Mouse (Mus musculus) neutrophil, adult 5-6 weeks (primary cell): ENCODE measurements around the gene Npc2. TPM values are rescaled to one million over a fixed set of nuclear protein-coding genes. Genes with fewer than 3 reads are reported as not detected.
A peak's percentile ranks its signal among the peaks of the same experiment; 100 is the strongest.

Experiments
- ATAC-seq: fragments of 151-379, 151-347 bp; 2 replicates; pipeline ENCODE4 v1.8.0; 2017; ENCODE audit warnings: mild to moderate bottlenecking, moderate TSS enrichment; ENCODE audit not compliant: insufficient number of reproducible peaks, poor library complexity, low FRiP score, severe bottlenecking; ENCODE audit errors: extremely low read depth
- total RNA-seq: library from RNA; stranded (forward); fragments of 200-1000 nt; gene quantifications from 2 replicates; pipeline ENCODE4 v1.2.3, GENCODE M21; 2017

The Npc2 gene
- 49.1 and 54.0 TPM in 2 replicates for total RNA-seq

DNA sequence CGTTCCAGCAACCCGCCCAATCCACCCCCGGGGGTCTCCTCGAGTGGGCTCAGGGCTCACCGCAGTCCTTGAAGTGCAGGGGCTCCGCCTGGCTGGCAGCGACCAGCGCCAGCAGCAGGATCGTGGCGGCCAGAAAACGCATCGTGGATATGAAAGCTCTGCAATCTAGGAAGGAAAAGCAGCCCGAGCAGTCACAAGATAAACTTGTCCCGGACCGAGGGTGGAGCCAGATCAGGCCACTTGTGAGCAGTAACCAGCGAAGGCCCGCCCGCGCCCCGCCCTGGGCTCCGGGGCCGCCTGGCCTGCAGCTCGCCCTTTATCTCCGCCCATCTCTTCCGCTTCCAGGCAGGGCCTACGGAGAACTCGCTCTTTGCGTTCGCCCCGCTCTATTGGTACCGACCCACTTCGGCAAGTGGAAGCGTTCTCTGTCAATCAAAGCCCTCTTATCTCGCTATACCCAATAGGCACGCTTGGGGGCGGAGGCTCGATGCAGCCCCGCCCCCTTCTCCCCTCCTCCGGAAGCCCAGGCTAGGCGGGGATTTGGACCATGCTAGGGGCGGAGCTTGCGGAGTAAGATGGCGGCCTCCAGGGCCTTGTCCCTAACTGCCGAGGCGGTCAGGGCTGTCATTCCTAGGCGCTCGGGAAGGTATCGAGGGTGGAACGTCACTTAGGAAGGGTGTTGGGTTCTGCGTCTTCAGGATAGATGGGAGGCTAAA lies at the start of gene Npc2, which contains the start of gene Isca2:
Gene Npc2, minus strand, starts transcription at position 427 of the 716 bp plus-strand sequence.
Gene Isca2, plus strand, starts transcription at position 526 of the 716 bp plus-strand sequence.
- peak; percentile 97 for ATAC-seq

DNA sequence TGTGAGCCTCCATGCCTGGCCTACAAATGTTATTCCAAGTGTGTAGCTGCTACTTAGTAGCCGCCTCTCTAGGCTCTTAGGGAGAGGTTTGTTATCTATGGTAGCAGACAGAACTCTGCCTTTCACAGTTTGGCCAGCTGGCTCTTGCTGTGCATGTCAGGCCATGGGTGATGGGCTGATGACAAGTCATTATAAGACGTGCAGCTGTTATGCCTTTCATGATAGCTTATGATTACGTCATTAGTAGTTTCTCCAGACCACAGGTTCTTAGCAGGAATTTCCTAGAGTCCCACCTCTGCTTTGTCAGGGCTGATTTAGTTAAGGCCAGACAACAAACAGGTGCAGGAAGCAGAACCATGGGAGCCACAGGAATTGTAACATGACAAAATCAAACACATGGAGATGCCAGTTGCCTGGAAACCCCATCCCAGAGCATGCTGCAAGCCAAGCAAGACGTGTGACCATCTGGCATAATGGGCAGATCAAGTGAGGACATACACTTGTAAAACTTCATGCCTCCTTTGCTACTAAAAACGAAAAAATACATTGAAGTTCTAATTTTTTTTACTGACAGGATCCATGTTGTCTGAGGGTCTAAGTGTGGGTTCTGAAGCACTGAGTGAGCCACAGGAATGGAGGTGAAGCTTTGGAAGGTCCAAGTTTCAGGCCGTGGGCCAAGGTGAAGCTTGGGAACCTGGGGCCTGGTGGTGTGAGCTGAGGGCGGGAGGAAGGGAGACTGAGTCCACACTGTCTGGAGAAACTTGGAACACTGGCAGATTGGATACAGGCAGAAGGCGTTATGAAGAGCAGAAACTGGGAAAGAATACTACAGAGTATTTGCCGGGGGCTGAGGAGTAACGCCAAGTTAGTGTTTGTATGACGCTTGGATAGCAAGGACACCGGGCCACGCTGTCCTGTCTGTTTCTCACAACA lies 46.5 kb upstream of the Npc2 start:
- ATAC-seq, result no peak

DNA sequence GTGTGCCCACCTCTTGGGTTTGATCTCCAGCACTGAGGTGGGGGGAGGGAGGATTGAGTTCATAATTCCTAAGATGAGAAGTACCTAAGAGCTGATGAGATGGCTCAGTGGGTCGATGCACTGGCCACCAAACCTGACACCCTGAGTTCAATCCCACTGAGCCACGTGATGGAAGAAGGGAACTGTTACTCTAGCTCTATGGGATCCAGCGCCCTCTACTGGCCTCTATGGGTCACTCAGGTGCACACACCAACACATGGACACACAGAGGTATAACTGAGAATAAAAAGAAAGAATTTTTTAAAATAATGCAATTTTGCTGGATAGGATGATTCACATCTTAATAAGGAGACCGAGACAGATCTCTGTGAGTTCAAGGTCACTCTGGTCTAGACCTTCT lies 45.5 kb upstream of the Npc2 start:
- no peak for ATAC-seq

DNA sequence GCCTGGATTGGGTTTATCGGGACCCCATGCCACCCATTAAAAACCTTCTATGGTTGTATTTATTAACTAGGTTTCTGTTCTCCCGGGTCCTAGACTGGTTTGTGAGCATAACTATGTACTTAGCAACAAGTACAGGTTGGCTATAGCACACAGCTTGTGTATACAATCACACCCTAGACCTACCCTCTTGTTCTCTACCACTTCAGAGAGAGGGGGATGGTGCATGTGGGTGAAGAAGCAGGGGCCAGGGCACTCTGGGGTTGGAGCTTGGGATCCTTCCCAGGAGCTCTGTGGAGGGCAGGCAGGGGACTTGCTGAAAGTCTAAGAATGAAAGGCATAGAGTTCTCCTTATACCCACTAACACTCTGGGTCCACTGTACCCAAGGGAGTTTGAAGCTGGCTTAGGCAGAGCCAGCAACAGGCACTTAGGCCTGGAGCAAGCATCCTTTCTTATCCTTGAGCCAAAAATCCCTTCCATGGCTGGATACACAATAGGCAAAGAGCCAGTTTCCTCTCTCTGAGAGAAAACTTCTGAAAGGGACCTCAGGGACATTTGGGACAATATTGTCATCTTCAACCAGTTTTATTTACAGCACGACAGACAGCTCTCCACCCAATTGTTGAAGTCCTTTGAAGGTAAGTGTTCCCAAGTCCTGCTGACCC lies 41.8 kb upstream of the Npc2 start:
- no peak for ATAC-seq

DNA sequence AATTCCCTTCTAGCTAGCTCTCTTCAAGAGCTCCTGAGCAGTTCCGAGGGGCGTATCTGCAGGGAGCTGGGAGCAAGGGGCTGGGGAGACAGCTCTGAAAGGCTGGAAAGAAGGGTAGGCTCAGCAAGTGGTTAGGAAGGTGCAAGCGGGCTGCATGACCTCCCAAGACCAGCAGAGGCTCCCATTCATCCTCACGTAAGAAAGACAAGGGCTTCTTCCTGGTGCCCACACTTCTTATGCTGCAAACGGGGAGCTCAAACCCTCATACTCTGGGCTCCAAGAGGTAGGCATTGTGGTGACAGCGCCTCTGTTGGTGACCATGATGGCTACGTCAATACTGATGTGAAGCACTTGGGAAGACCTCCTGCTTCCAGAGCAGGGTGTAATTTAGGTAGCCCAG lies 40.8 kb upstream of the Npc2 start:
- no peak for ATAC-seq

DNA sequence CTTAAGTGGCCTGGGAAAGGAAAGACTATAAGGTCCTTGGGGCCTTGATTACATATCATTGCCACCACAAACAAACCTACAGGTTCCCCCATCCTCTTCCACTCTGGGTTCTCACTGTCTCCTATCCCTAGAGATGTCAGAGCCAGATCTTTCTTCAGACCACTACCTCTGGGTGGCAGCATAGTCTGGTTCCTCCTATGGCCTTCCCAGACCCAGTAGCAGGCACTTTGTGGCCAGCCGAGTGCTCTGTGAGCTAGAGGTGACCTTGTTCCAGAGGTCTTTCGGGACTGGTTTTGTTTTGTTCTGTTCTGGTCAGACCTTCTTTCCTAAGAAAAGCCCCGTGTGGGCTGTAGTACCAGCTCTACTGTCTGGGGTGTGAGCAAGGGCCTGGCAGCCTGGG lies 39.1 kb upstream of the Npc2 start:
- no peak for ATAC-seq

DNA sequence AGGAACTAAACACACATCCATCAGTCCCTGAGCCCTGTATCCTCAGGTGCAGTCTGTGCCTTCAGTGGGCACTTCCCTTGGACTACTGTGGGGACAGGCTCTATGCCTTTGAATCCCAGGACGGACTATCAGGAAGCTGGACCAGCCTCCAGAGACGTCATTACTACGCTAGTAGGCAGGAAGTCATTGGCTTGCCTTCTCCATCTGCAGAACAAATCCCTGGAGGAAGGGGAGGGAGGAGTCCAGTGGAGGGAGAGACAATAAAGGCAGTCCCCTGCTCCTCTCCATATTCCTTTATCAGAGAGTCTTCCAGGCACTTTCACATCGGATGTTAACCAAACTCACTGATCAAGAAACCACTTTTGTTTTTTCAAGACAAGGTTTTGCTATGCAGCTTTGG lies 38.6 kb upstream of the Npc2 start:
- no peak for ATAC-seq

DNA sequence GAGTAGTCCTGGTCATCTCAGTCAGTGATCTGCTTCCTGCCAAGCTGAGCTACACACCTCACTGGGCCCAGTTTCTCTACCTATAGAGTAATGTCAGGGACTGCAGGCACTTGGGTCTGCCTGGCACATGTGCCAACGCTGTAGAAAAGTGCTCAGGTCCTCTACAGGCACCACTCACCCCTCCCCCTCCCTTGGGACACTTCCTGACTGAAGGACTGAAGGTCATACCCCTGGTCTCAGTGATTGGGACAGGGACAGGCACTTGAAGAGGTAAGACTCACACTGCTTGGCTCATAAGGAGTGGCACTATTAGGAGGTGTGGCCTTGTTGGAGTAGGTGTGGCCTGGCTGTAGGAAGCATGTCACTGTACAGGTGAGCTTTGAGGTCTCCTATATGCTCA lies 37.9 kb upstream of the Npc2 start:
- no peak for ATAC-seq

DNA sequence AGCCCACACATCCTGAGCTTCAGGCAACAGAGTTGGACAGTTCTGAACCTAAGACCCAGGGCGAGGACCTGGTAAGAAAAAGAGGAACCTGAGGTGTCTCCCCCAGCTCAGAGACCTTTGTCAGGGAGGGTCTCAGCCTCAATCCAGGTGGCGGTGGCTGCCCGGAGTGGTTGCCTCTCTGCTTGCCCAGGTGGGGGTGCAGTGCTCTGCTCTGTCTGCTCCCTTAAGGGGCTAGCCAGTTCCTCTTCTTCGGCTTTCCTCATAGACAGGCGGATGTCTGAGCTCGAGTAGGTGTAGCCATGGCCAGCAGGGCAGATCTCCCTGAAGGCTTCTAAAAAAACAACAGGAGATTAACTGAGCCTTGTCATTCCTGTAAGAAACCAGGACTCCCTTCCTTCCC lies 36.1 kb upstream of the Npc2 start:
- ATAC-seq, result peak; percentile 2; the same call in 1 of the 2 replicates

DNA sequence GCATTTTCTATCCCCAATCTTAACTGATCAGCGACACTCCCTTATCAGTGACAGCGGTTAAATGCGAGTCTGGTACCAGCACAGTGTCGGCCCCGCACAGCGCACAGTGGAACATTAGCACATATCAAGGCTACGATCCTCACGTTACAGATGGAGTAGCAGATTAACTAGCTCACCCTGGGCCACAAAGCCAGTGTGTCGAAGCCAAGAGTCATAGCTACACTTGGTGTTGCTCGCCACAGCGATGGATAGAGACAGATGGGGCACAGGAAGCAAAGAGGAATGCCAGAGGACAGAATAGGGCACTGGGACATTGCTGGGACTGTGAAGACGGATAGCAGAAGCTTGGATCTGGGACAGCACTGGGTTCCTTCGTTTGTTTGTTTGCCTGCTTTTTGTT lies 34.4 kb upstream of the Npc2 start:
- ATAC-seq, result no peak

DNA sequence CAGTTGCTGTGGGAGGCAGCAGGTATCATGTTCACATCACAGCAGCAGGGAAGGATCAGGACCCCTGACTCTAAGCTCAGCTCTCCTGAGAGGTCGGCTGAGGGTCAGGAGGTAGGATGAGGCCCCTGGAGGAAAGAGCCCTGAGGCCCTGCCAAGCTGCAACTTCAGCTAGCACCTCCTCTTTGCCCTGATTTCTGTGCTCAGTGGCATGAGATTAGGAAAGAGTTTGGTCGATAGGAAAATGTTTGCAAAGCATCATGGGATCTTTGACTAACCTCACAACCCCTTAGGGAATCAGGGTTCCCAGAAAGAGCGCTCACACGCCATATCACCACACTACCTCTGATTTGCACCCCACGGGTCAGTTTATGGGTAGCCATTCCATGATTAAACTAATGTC lies 33.8 kb upstream of the Npc2 start:
- no peak for ATAC-seq

DNA sequence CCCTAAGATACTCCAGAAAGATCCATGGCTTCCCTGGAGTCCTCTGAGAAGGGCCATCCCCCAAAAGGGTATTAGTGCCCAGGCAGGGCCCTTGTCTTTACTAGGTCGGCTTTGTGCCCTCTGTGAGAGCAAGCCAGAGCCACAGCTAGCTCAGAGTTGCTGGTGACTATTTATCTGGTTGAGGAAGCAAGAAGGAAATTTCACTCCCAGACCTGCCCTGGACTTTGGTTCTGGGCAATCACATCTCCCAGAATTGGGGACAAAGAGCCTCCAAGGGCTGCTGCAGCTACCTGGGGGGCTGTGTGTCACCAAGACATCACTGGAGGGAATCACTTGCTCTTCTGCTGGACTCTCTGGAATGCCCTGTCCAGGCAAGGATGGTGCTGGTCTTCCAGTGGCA lies 33.1 kb upstream of the Npc2 start:
- ATAC-seq, result no peak

DNA sequence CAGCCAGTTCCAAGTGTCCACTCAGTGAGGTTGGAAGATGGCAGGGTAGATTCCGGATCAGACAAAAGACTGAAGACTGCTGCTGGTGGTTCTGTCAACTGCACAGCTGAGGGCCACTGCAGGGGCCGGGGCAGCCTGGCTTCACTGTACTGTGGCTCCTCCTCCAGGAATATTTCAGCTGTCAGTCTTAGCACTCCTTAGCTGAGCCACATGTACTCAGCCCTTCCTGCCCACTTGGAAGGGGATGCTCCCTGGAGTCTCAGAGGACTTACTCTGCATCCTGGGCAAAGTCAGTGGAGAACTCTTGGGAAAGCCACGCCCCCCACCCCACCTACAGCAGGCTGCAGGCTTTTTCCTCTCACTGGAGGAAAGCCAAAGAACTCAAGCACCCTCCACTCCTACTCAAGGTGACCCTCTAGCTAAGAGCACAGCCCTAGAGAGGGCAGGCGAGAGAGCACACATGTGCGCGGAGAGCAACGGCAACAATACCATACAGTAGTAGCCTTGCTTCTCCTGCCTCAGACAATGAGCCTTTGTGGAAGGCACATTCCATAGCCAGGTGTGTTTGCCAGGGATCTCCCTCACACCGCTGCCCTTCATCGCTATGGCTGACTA lies 32.4 kb upstream of the Npc2 start:
- ATAC-seq, result no peak

DNA sequence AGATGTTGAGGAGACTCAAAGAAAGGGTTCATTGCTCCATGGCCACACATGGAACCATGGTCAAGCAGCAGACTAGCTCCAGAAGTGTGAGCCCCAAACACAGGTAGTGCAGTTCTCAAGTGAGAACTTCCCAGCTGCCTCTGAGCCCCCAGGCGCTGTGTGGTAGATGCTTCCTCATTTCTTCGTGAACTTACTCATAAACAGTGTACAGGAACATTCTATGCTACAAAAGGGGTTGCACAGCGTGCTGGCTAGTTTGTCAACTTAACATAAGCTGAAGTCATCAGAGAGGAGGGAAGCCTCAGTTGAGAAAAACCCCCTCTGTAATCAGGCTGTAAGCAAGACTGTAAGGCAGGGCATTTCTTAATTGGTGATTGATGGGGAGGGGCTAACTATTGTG lies 29.7 kb upstream of the Npc2 start:
- ATAC-seq, result no peak

DNA sequence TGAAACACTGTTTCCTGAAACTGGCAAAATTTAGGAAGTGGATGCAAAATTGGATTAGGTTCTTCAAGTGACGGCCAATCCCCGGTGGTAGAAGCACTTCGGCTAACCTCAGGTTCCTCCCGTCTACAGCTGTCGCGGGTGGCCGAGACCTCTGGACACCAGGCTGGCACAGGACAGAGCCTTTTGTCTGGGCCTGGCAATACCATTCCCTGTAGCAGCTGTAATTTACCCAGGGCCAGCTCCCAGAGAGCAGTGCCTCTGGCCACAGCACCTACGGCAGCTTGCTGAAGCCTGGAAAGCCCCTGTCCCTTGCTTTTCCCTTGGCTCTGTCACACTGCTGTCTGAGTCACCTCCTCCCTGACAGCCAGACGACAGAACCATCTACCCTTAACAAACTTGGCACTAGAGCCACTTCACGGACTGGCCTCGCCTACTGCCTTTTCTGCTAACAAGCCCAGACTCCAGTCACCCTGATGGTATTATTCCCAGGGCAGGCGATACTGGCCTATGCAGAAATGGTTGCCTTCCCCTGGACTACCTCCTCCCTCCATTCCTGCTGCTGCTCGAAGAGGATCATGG lies 28.7 kb upstream of the Npc2 start:
- ATAC-seq, result no peak

DNA sequence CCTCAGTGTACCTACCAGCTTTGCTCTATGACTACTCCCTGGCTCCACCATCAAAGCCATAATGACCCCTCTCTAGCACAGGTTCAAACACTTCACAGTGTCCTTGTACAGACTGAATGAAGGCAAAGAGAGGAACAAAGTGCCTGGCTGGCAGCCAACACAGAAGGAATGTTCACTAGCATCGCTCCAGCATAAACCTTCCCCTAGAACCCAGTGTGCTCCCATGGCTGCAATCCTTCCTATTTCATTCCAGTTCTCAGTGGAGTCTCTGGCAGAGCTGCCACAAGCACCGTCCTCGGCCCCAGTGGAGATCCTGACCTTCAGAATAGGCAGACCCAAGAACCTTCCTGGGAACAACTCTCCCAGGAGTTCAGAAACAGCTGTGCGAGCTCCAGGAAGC lies 27.5 kb upstream of the Npc2 start:
- ATAC-seq, result no peak

DNA sequence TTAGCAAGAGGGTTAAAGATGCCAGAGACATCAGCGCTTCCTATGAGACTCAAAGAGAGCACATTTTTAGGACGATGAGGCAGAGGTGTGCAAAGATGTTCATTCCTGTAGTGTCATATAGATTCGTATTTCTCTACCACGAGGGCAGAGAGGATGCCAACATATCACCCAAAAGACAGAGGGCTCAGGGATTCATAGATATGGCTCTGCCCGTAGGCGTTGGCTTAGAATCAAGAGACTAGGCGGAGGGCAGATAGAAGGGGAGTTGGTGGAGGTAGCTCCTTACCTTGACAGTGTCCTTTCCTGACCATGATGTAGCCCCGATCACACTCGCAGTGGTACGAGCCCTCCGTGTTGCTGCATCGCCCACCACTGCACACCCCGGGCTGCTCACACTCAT lies 26.1 kb upstream of the Npc2 start:
- no peak for ATAC-seq

DNA sequence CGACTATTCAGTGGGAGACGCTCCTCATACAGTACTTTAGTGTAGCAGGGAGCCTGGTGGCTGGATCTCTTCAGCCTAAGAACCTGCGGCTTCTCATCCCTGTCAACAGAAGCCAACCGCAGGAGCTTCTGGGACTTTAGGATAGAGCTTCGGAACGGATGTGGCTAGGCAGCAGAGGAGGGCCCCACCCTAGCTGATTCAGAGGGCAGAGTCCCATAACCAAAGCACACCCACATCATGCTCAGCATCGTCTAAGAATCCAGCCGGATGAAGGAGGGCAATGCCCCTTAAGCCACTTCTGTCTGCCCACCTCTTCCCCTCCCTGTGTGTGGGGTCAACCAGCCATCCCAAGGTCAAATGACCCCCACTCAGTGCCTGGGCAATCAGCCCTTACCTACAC lies 21.7 kb upstream of the Npc2 start:
- ATAC-seq, result no peak

DNA sequence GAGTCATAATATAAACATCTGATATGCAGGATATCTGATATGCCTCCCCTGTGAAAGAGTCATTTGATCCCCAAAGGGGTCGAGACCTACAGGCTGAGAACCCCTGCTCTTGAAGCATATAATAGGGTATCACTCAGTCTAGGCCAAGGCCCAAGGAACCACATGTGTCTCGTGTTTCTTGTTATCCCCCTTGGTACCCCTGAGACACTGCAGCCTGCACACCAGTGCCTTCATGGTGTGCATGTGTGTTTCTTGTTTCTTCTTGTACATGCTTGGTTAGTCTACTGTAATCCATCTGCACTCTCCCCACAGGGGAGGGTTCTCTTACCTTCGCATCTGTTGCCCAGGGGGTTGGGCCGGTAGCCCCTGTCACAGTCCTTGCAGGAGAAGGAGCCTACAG lies 19.7 kb upstream of the Npc2 start:
- ATAC-seq, result no peak
